Mouse (Mus musculus) ES-E14 (cell line): ENCODE data around the gene Cfap57. TPM values are rescaled to one million over a fixed set of nuclear protein-coding genes. Genes with fewer than 3 reads are reported as not detected.

Source experiments
- DNase-seq: peaks from one replicate; pipeline ENCODE4 v3.0.0-alpha.2; 2013; ENCODE audit warnings: low read depth, low spot score
- H3K27ac ChIP-seq: 2 replicates; pipeline ENCODE4 v1.5.1; 2012; ENCODE audit warnings: low read depth, mild to moderate bottlenecking, low read length, moderate library complexity, mixed read lengths; ENCODE audit not compliant: poor library complexity, insufficient read depth, severe bottlenecking
- H3K36me3 ChIP-seq: 2 replicates; pipeline ENCODE4 v1.6.1; 2012; ENCODE audit warnings: mild to moderate bottlenecking, low read length, moderate library complexity, mixed read lengths; ENCODE audit not compliant: control insufficient read depth, poor library complexity, insufficient read depth, severe bottlenecking
- H3K4me1 ChIP-seq, 2 experiments: fragments of 150-350 bp in 1 of 2; sonication (generic) in 1 of 2; 2 replicates each; pipeline ENCODE4 v1.6.1; 2012; ENCODE audit warnings: low read length in 2 of 2, mild to moderate bottlenecking in 1 of 2, mixed read lengths in 1 of 2; ENCODE audit not compliant: control insufficient read depth in 2 of 2, insufficient read depth in 2 of 2, poor library complexity in 1 of 2
- H3K4me3 ChIP-seq, 2 experiments: fragments of 150-350 bp in 1 of 2; sonication (generic) in 1 of 2; 2 replicates each; pipeline ENCODE4 v1.5.1; 2012; ENCODE audit warnings: low read length in 2 of 2, low read depth in 1 of 2, mild to moderate bottlenecking in 1 of 2, mixed read lengths in 1 of 2; ENCODE audit not compliant: insufficient read depth in 1 of 2, poor library complexity in 1 of 2, severe bottlenecking in 1 of 2
- H3K9ac ChIP-seq: 2 replicates; pipeline ENCODE4 v1.6.1; 2012; ENCODE audit warnings: low read depth, mild to moderate bottlenecking, low read length, mixed read lengths; ENCODE audit not compliant: poor library complexity, insufficient read depth, severe bottlenecking
- H3K9me3 ChIP-seq: fragments of 150-350 bp; sonication (generic); 2 replicates; pipeline ENCODE4 v1.6.1; 2012; ENCODE audit warnings: low read depth, mild to moderate bottlenecking, low read length; ENCODE audit not compliant: control insufficient read depth, insufficient read depth
- CHD2 ChIP-seq: IDR thresholded peaks from 2 replicates; pipeline ENCODE4 v1.6.1; 2014; ENCODE audit warnings: mild to moderate bottlenecking, low read depth, low read length, inconsistent platforms
- HCFC1 ChIP-seq: IDR thresholded peaks from 2 replicates; pipeline ENCODE4 v1.6.1; 2012; ENCODE audit warnings: low read length, inconsistent platforms, borderline replicate concordance; ENCODE audit not compliant: insufficient read depth
- MAFK ChIP-seq: IDR thresholded peaks from 2 replicates; pipeline ENCODE4 v1.6.1; 2014; ENCODE audit warnings: mild to moderate bottlenecking, low read depth, low read length, inconsistent platforms; ENCODE audit not compliant: insufficient read depth
- ZC3H11A ChIP-seq: IDR thresholded peaks from 2 replicates; pipeline ENCODE4 v1.6.1; 2012; ENCODE audit warnings: low read depth, mild to moderate bottlenecking, inconsistent platforms, low read length, borderline replicate concordance
- ZNF384 ChIP-seq: IDR thresholded peaks from 2 replicates; pipeline ENCODE4 v1.6.1; 2012; ENCODE audit warnings: low read depth, low read length, inconsistent platforms
- in situ Hi-C, 2 experiments: fragments of 600-800 bp; cut with MboI; formaldehyde crosslinking; loops; one replicate each; pipeline ENCODE4 v1.15.1; 2025; ENCODE audit warnings: low sequenced_read_pairs in 2 of 2, inconsistent platforms in 1 of 2; ENCODE audit not compliant: unreplicated experiment in 2 of 2
- total RNA-seq: library from RNA; depleted of rRNA; stranded (reverse); fragments of 300-350 nt; gene quantifications from 2 replicates; pipeline ENCODE4 v1.2.3, GENCODE M21; 2012

Gene Cfap57
- total RNA-seq, 1 experiment = 0.18 TPM

- DNase-seq = no peak
- Histone ChIP-seq H3K9me3 (no peaks in the 10 kb centered on the region), H3K9ac (no peak overlapping the region), H3K4me1 (peaks cover 0 to 17% of the 10 kb centered on the region in 2 experiments; a peak in 1 of 4 replicates), H3K27ac (no peak overlapping the region), H3K4me3 (no peak overlapping the region), H3K36me3 (no peaks in the 10 kb centered on the region)
- in situ Hi-C loops = no loop called here
- no peak for TF ChIP-seq ZNF384
These were observed 37.9 kb downstream of the Cfap57 start for GRCm38 (mm10) chr4:118582629-118583028.

GRCm38 (mm10) chr4:118581508-118581907 lies 39.1 kb downstream of the Cfap57 start:
- Histone ChIP-seq H3K27ac (no peak overlapping the region), H3K36me3 (no peaks in the 10 kb centered on the region), H3K4me1 (peaks cover 0 to 12% of the 10 kb centered on the region in 2 experiments; a peak in 1 of 4 replicates), H3K9me3 (no peaks in the 10 kb centered on the region), H3K4me3 (no peak overlapping the region), H3K9ac (no peak overlapping the region; the same call in 1 of the 2 replicates)
- DNase-seq = no peak
- TF ChIP-seq ZNF384 (no peak), HCFC1 (no peak), MAFK (no peak), ZC3H11A (no peak), CHD2 (no peak)
- in situ Hi-C loops = no loop called here

- TF ChIP-seq ZC3H11A (no peak), HCFC1 (no peak), MAFK (no peak), CHD2 (no peak), ZNF384 (no peak)
- DNase-seq = no peak
- no peak overlapping the region for H3K27ac ChIP-seq
These were observed 41.3 kb downstream of the Cfap57 start for GRCm38 (mm10) chr4:118579313-118579712.

GRCm38 (mm10) chr4:118576097-118576496 lies 44.5 kb downstream of the Cfap57 start:
- no peaks in the 10 kb centered on the region for H3K9me3 ChIP-seq
- peak; percentile 89 for DNase-seq
- in situ Hi-C loops = no loop called here
- no peaks in the 10 kb centered on the region for H3K36me3 ChIP-seq
- TF ChIP-seq ZC3H11A (peak; percentile 75; the same call in 1 of the 2 replicates), HCFC1 (no peak)
- peaks cover 0 to 1% of the 10 kb centered on the region in 2 experiments; a peak in 1 of 4 replicates for H3K4me1 ChIP-seq
- no peak overlapping the region for H3K9ac ChIP-seq
- H3K27ac ChIP-seq = no peak overlapping the region
- H3K4me3 ChIP-seq = no peak overlapping the region

More at GRCm38 (mm10) chr4:118579313-118579712, 41.3 kb downstream of the Cfap57 start:
- no peak overlapping the region for H3K4me3 ChIP-seq
- no peak overlapping the region for H3K9ac ChIP-seq
- no peaks in the 10 kb centered on the region for H3K9me3 ChIP-seq
- H3K4me1 ChIP-seq = peaks cover 0 to 8% of the 10 kb centered on the region in 2 experiments; a peak in 1 of 4 replicates
- in situ Hi-C loops = no loop called here
- H3K36me3 ChIP-seq = no peaks in the 10 kb centered on the region

- no peak for TF ChIP-seq CHD2
- in situ Hi-C loops = no loop called here
- H3K4me3 ChIP-seq = no peak overlapping the region
- no peak overlapping the region for H3K27ac ChIP-seq
- DNase-seq = no peak
- H3K9ac ChIP-seq = no peak overlapping the region
- no peaks in the 10 kb centered on the region for H3K36me3 ChIP-seq
- no peaks in the 10 kb centered on the region for H3K9me3 ChIP-seq
- peaks cover 0 to 3% of the 10 kb centered on the region in 2 experiments; a peak in 1 of 4 replicates for H3K4me1 ChIP-seq
These were observed 49.1 kb downstream of the Cfap57 start for GRCm38 (mm10) chr4:118571441-118571840.
